Mouse (Mus musculus): Measurements from ENCODE around the gene Gnao1. TPM values are rescaled to one million over a fixed set of nuclear protein-coding genes. Genes with fewer than 3 reads are reported as not detected.

Gene Gnao1
- polyA plus RNA-seq, 2 experiments: 0.14 to 0.37 TPM

GRCm38 (mm10) chr8:94012013-94012951 is 202.5 kb downstream of the Gnao1 start, which contains the start of gene Amfr:
TSS of gene Amfr (minus strand) at chr8:94012842.
- Histone ChIP-seq H3K9me3 (ENCODE audit: control insufficient read depth, low read length) (no peaks in the 10 kb centered on the region), H3K36me3 (replicated peaks; ENCODE audit: control insufficient read depth, insufficient read depth, low read depth) (no peaks in the 10 kb centered on the region), H3K4me3 (ENCODE audit: insufficient read depth in 1 of 2, low read depth in 2 of 2, low read length in 2 of 2) (peak within 1 kb of the TSS; percentile 89 to 93), H3K27me3 (ENCODE audit: control insufficient read depth, insufficient read depth, low read length) (no peaks in the 10 kb centered on the region), H3K27ac (peak within 1 kb of the TSS; percentile 94), H3K9ac (replicated peaks) (peak within 1 kb of the TSS; percentile 95), H3K4me2 (ENCODE audit: low read depth) (peak within 1 kb of the TSS; percentile 100), H3K4me1 (replicated peaks; ENCODE audit: control insufficient read depth in 2 of 2, insufficient read depth in 2 of 2, low read length in 1 of 2) (peaks cover 26 to 33% of the 10 kb centered on the region in 2 experiments)
- DNase-seq (ENCODE audit: low read depth in 3 of 3, low spot score in 3 of 3) (peak; percentile 66 to 70 (median 70)), ATAC-seq (ENCODE audit: insufficient read depth) (peak; percentile 92)
- no peak for TF ChIP-seq EP300 (IDR thresholded peaks at IDR 0.05; ENCODE audit: low read depth)
- peak; percentile 35 for TF ChIP-seq CTCF (IDR thresholded peaks at IDR 0.05; ENCODE audit: low read depth)
- under 1% methylated on average over 97 of the region's 130 CpGs for WGBS (ENCODE audit: insufficient replicate concordance)

GRCm38 (mm10) chr8:94013026-94013612 is 203.4 kb downstream of the Gnao1 start:
- Histone ChIP-seq H3K4me2 (ENCODE audit: low read depth) (peak overlapping the region; percentile 100), H3K9ac (replicated peaks) (peak overlapping the region; percentile 95), H3K9me3 (ENCODE audit: control insufficient read depth, low read length) (no peaks in the 10 kb centered on the region), H3K4me1 (replicated peaks; ENCODE audit: control insufficient read depth in 2 of 2, insufficient read depth in 2 of 2, low read length in 1 of 2) (peaks cover 26 to 33% of the 10 kb centered on the region in 2 experiments), H3K27ac (peak overlapping the region; percentile 92), H3K27me3 (ENCODE audit: control insufficient read depth, insufficient read depth, low read length) (no peaks in the 10 kb centered on the region), H3K36me3 (replicated peaks; ENCODE audit: control insufficient read depth, insufficient read depth, low read depth) (no peaks in the 10 kb centered on the region), H3K4me3 (ENCODE audit: insufficient read depth in 1 of 2, low read depth in 2 of 2, low read length in 2 of 2) (peak overlapping the region; percentile 89 to 93)
- DNase-seq (ENCODE audit: low read depth in 3 of 3, low spot score in 3 of 3): peak in 1 of 3 experiments; percentile 54
- TF ChIP-seq CTCF (IDR thresholded peaks at IDR 0.05; ENCODE audit: low read depth) (no peak), EP300 (IDR thresholded peaks at IDR 0.05; ENCODE audit: low read depth) (peak; percentile 65)
- no peak for ATAC-seq (ENCODE audit: insufficient read depth)
- WGBS (ENCODE audit: insufficient replicate concordance): 8% methylated on average over 7 of the region's 7 CpGs

Small RNAs within 50 kb of the gene (microRNA-seq; reads per million reads assigned to microRNA genes)
- gene Gm24159: not detected

Other genes with a start within 250 kb of the Gnao1 start
- 33.4 and 38.4 TPM in 2 replicates for gene Amfr, start 202.9 kb downstream of the Gnao1 start, polyA plus RNA-seq (2012; rRNA removed)
- gene Amfr, start 202.9 kb downstream of the Gnao1 start, polyA plus RNA-seq (2014; fragmentation: Nextera tagmentation; extraction: Ambion mirVana): 50.0 and 53.1 TPM in 2 replicates
- 16.2 and 32.3 TPM in 2 replicates for gene Nudt21, start 227.1 kb downstream of the Gnao1 start, polyA plus RNA-seq (2012; rRNA removed)
- gene Nudt21, start 227.1 kb downstream of the Gnao1 start, polyA plus RNA-seq (2014; fragmentation: Nextera tagmentation; extraction: Ambion mirVana): 94.6 and 95.2 TPM in 2 replicates
- 2.1 and 3.2 TPM in 2 replicates for gene Ogfod1, start 227.2 kb downstream of the Gnao1 start, polyA plus RNA-seq (2012; rRNA removed)
- 4.0 and 5.3 TPM in 2 replicates for gene Ogfod1, start 227.2 kb downstream of the Gnao1 start, polyA plus RNA-seq (2014; fragmentation: Nextera tagmentation; extraction: Ambion mirVana)